Comparison of ENCODE assay signal across 1 mouse cellular context in the genomic region with DNA sequence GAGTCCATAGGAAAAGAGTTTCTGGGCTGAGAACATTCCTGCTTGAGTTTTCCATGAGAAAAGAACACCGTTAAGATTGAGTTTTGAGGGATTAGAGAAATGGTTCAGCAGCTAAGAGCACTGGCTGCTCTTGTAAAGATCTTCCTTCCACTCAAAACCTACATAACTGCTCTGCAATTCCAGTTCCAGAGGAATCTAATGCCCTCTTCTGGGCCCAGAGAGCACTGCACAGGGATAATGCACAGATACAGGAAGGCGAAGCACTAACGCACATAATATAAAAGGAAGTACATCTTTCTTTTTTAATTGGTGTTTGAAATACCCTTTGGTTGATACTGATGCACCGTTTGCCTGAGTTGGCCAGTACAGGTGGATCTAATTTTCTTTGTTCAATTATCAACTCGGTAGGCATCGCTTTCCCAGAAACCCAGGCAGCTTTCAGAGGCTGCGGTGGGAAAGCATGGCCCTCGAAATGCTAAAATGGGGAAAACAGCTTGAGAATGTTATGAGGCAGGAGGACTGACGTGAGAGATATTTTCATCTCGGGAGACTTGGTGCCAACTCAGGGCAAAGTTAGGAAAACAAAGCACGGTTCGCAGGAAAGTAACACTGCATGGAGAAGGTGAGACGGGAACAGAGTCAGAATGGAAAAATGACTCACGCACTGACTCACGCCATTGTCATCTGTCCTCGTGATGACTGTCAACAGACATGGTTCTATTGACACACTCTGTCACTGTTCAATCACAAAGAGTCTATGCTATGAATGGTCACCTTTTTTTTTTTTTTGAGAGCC.
TF ChIP-seq lines count a peak whose summit lies in the region.

No protein-coding gene starts in this region.

TF ChIP-seq in MEL, 35 proteins besides CTCF, POLR2A, EP300 and RAD21:
- TF ChIP-seq SMC3 (IDR thresholded peaks at IDR 0.05; ENCODE audit: low read depth, low read length) (peak; percentile 52), ZKSCAN1 (IDR thresholded peaks at IDR 0.05; ENCODE audit: low read depth, low read length) (no peak), ZC3H11A (IDR thresholded peaks at IDR 0.05; ENCODE audit: low read depth, low read length) (peak; percentile 43; the same call in 1 of the 2 replicates)
